Mouse (Mus musculus): Measurements from ENCODE around the gene Olfr1183.
"Not testable (repeated sequence)": the region's sequence is repeated elsewhere in the genome, so short reads cannot be mapped to it uniquely, and the experiment has no call there.

Olfr1183 gene

GRCm38 (mm10) chr2:88454567-88454966 is at the start of gene Olfr1183:
Olfr1183 (plus strand) TSS chr2:88454867.
- not testable (repeated sequence) for DNase-seq

DNA sequence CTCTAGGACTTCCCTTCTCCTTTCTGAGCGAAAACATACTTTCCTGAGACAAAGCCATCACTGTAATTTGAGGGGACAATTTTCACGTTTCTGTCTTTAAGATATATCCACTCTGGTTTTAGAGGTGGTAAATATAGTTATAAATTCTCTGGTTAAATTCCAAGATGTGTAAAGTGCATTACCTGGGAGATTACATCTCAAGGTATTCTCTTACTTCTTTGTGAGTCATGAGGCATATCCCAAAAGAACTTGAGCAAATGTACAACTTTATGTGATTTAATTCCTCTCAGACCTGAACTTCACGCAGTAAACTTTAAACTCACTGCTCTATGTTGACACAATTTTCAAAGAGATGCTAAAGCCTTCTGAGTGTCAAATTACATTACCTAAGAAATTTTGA is 48.3 kb upstream of the Olfr1183 start, which contains the start of gene Olfr1179:
TSS of gene Olfr1179 (minus strand) at position 101 of the 400 bp plus-strand sequence.
- no peak for DNase-seq

GRCm38 (mm10) chr2:88419051-88419450 is 35.6 kb upstream of the Olfr1183 start, which contains the start of gene Olfr1180:
Olfr1180 (minus strand) TSS chr2:88419151.
- DNase-seq = no peak

- no peak for DNase-seq
Observed at GRCm38 (mm10) chr2:88426071-88426470, 28.6 kb upstream of the Olfr1183 start, which contains the start of gene Olfr1181. Olfr1181 (minus strand) TSS chr2:88426171.

GRCm38 (mm10) chr2:88449031-88449430 is 5.6 kb upstream of the Olfr1183 start, which contains the start of gene Gm13757:
Gm13757 (minus strand) TSS chr2:88449131.
- DNase-seq = no peak

GRCm38 (mm10) chr2:88483298-88483697 is 28.6 kb downstream of the Olfr1183 start, which contains the start of gene Olfr1184:
Olfr1184 (plus strand) TSS chr2:88483598.
- no peak for DNase-seq

- DNase-seq = no peak
Observed at GRCm38 (mm10) chr2:88493020-88493419, 38.4 kb downstream of the Olfr1183 start, which contains the start of gene Olfr1185-ps1. Olfr1185-ps1 (plus strand) TSS chr2:88493320.

GRCm38 (mm10) chr2:88518251-88518650 is 63.6 kb downstream of the Olfr1183 start, which contains the start of gene Olfr1186:
Olfr1186 (plus strand) TSS chr2:88518551.
- no peak for DNase-seq

Data from thymus, adult 18-20 months (tissue).